Mouse (Mus musculus): ENCODE results near the gene Slc39a5. TPM values are rescaled to one million over a fixed set of nuclear protein-coding genes. Genes with fewer than 3 reads are reported as not detected.
A peak's percentile ranks its signal among the peaks of the same experiment; 100 is the strongest.

Gene Slc39a5
- not detected in 2 replicates for total RNA-seq (2017)

DNA sequence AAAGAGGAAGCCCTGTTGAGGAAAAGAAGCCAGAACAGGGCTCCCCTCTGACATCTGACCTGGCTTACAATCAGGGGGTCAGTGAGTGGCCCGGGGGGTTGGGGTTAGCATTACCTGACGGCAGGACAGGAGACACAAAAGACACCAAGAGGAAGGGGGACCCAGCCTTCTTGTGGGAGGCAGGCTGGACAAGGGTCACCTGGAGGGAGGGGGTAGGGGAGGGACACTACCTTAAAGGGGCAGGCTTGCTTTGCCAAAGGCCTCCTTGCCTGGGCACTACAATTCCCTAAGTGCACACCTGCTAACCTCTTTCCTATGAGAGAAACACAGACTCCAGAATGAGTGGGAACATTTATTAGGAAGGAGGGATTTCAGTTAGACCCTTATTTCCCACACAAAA is at the start of gene Slc39a5:
Gene Slc39a5 (minus strand): TSS at position 174 of the 400 bp plus-strand sequence.
- no peak for ATAC-seq (replicated peaks; ENCODE audit: low read depth, poor library complexity, severe bottlenecking)

DNA sequence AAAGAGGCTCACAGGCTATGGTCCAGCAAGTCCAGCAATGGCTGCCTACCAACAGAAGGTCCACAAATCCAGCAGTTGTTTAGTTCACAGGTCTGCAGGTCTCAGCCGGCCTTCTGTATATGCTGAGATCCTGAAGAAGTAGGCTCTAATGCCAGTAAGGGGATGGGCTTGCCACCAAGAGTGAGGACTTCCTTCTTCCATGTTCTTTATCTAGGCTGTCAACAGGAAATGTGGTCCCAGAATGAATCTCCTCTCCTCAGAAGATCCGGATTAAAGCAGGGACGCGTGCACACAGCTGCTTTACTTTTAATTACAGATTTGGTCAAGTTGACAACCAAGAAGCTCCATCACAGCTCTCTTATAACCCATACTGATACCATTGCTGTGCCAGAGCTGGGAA is 44.4 kb upstream of the Slc39a5 start:
- peak; percentile 77 for ATAC-seq (replicated peaks; ENCODE audit: low read depth, poor library complexity, severe bottlenecking)

DNA sequence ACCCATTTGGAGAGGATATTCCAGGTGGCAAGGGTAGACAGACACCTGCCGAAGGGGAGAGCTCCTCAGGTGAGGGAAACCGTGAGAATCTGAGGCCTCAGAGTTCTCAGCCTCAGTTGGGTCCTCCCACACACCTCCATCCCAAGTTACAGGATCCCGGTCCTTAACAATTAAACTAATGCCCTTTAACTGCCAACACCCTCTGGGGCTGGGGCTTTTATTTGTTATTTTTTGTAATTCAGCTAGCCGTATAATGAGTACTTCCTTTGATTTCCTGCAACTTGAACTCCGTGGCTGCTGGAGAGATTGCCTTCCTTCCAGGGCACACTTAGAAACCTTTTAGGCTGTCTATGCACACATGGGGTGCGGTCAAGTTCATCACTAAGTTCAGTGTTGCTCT is 43.3 kb upstream of the Slc39a5 start:
- no peak; the same call in 1 of the 2 replicates for ATAC-seq (replicated peaks; ENCODE audit: low read depth, poor library complexity, severe bottlenecking)

DNA sequence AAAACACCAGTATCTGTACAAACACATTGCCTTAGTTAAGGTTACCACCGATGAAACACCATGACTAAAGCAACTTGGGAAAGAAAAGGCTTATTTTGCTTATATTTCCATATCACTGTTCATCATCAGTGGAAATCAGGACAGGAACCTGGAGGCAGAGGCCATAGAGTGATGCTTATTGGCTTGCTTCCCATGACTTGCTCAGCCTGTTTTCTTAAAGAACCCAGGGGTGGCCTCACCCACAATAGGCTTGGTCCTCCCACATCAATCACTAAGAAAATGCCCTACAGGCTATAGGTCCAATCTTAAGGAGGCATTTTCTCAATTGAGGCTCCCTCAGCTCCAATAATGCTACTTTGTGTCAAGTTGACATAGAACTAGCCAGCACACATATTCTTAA is 41.7 kb upstream of the Slc39a5 start:
- no peak for ATAC-seq (replicated peaks; ENCODE audit: low read depth, poor library complexity, severe bottlenecking)

DNA sequence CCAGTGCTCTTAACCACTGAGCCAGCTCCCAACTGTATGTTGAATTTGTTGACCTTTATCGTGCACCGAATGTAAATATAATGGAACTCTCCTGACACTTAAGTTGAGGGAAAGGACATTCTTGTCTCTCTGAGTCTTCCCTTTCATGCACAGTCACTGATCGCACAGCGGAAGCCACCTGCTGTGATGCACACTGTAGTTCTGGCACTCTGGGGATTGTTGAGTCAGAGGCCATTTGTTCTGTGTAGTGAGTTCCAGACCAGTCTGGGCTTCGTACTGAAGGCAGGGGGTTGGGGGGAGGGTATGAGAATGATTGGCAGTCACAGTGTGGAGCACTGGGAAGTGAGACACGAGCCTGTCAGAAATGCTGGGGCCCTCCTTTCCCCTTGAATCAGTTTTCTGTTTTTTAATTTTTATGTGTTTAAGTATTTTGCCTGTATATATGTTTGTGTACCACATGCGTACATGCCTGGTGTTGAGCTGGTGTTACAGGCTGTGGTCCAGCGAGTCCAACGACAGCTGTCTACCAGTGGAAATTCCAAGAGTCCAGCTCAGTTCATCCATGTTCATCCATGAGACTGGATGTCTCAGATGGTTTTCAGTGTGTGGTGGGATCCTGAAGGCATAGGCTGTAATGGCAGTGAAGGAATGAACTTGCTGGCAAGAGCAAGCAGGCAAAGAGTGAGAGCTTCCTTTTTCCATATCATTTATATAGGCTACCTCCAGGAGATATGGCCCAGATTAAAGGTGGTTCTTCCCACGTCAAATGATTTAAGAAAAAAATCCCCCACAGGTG is 40.5 kb upstream of the Slc39a5 start:
- ATAC-seq (replicated peaks; ENCODE audit: low read depth, poor library complexity, severe bottlenecking): no peak

DNA sequence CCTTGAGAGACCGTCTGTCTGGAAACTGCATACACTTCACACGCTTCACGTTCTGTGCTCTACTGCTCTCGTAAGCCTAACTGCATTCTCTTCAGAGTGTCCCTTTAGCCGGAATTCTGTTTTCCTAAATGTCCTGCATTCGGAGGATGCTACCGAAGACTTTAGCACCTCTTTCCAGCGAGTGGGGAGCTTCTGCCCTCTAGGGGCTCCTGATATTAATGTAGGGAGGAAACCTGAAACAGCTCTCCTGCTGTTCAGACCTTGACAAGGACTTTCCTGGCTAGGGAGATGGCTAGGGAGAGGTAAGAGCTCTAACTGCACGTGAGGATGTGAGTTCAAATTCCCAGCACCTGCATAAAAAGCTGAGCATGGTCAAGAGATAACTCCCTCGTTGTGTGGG is 39.4 kb upstream of the Slc39a5 start:
- peak; percentile 46; the same call in 1 of the 2 replicates for ATAC-seq (replicated peaks; ENCODE audit: low read depth, poor library complexity, severe bottlenecking)

DNA sequence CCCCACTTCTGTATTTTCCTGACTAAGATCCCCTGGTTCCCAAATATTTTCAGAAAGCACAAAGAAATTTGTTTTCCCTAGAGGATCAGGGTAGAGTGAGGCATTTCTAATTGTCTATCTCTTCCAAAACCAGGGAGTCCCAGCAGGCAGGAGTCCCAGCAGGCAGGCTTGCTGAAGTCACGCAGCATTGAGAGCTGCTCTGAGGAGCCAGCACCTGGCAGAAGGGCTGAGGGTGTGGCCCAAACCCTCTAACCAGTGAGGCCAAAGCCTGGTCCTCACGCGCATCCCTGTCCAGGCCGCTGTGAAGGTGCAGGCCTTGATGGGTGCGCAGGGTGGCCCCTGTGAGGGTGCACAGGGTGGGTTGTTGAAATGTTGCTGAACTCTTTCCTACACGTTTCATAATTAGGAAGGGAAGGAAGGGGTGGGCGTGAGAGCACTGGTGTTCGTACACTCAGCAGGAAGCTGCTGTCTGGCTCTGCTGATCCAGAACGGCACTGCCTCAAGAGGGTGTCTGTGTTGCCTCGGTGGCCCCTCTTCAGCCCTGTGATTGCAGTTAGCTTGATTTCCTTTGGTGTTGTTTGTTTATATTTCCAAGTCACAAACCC is 37.7 kb upstream of the Slc39a5 start:
- ATAC-seq (replicated peaks; ENCODE audit: low read depth, poor library complexity, severe bottlenecking): no peak

DNA sequence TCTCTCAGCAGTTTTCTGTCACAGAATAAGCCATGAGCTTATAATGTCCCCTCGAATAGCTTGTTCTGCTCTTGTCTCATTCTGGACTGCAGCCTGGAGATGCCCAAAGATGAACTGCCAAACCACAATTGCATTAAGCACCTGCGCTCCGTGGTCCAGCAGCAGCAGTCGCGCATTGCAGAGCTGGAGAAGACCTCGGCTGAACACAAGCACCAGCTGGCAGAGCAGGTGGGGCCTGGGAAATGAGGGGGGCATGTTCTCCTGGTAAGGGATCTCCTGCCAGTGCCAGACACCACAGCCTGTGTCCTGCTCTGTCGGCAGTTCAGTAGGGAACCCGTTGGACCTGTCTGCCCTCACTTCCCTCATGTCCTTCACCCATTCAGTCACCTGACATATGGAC is 35.3 kb upstream of the Slc39a5 start:
- no peak for ATAC-seq (replicated peaks; ENCODE audit: low read depth, poor library complexity, severe bottlenecking)

DNA sequence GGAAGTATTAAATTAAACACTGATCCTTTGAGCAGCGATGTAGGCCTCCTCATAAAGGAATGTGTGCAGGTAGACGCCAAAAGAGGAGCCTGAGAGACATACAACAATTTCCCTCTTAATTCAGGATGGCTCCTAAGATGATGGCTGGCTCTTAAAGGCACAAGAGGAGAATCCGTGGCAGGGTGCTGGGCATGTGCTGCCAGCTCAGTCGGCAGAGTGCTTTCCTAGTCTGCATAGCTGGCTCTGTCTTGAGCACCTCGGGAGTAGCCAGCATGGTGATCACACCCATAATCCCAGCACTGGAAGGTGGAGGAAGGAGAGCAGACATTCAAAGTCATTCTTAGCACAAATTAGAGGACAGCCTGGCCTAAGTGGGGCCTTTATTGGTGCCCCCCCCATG is 34.8 kb upstream of the Slc39a5 start:
- ATAC-seq (replicated peaks; ENCODE audit: low read depth, poor library complexity, severe bottlenecking): no peak

DNA sequence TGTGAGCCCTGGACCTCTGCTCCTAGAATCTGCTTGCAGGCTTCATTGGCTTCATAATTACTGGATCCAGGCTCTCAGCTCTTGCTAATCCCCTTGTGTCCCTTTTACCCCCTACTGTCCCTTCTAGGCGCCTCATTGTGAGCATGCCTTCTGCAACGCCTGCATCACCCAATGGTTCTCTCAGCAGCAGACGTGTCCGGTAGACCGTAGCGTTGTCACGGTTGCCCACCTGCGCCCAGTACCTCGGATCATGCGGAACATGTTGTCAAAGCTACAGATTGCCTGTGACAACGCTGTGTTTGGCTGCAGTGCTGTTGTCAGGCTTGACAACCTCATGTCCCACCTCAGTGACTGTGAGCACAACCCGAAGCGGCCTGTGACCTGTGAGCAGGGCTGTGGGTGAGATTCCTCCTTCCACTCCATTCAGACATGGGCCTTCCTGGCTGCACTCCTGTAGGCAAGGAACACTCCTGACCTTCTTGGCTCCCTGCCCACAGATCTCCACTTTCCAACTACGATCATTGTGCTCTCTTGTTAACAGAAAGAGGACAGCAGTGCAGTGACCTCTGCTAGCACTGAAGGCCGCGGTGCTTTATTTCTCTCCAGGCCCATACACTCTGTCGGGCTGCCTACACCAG is 34.3 kb upstream of the Slc39a5 start:
- ATAC-seq (replicated peaks; ENCODE audit: low read depth, poor library complexity, severe bottlenecking): no peak

DNA sequence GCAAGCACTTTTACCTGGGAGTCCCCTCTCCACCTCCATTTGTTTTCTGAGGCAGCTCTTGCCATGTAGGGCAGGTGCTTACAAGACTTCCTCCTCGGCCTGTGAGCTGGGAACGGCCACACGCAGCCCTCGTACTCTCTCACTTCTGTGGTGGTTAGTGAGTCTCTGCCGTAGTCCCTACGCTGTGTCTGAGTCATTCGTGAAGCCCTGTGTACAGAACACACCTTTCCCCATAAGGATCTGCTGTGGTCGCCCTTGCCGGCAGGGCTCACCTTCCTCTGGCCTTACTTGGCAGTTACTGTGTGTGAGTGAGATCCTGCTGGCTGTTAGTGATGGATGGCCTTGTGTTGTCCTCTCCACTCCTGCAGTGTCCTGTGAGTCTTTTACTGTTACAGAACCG is 33.7 kb upstream of the Slc39a5 start:
- 0 out of 2 replicates have a peak, but pooled peaks have one; percentile 32 for ATAC-seq (replicated peaks; ENCODE audit: low read depth, poor library complexity, severe bottlenecking)

DNA sequence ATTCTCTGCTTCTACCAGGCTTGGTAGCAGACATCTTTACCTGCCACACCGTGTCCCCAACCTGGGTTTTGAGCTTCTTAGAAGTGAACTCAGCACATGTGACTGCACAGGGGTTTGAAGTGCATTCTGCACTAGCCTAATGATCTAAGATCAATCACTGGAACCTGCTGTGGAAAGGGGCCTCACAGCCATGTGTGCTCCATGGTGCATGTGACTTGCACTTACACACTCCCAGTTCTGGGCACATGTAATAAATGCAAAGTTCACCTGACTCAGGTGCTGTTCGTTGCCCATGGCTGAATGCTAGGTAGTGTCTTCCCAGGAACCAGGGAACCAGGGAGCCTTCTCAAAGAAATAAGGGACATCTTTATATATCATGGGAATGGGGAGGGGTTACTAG is 32.4 kb upstream of the Slc39a5 start:
- no peak for ATAC-seq (replicated peaks; ENCODE audit: low read depth, poor library complexity, severe bottlenecking)

DNA sequence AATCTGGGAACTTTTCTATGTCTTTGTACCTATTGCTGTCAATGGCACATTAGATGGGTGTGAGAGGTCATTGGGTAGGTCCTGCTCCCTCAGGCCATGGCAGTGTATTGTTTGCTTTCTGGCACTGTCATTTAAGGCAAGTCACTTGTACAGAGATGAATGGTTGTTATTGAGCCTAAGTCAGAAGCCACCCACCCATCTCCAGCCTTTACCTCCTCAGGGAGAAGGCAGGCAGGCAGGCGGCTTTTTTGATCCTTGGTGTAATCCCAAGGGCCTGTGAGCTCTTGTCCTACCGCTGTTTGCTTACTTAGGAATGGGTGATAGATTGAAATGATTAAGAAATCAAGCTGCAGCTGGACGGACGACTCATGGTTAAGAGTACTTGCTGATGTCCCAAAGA is 28.4 kb upstream of the Slc39a5 start:
- ATAC-seq (replicated peaks; ENCODE audit: low read depth, poor library complexity, severe bottlenecking): no peak

DNA sequence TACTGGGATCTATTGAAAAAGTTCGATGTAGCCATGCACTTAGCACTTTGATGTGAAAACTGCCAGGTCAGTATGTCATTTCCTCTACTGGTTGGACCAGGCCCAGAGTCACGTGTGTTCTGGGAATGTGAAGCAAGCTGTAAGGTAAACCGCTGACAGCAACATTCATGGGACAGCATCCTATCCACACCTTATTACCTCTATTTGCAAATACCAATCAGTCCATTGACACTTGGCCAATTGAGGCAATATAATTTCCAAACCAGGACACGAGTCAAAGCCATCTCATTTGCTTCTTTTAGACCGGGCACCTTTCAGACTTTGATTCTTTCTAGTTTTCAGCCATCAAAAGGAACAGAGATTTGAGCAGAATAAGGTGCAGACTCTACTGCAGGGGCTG is 28.0 kb upstream of the Slc39a5 start:
- no peak for ATAC-seq (replicated peaks; ENCODE audit: low read depth, poor library complexity, severe bottlenecking)

DNA sequence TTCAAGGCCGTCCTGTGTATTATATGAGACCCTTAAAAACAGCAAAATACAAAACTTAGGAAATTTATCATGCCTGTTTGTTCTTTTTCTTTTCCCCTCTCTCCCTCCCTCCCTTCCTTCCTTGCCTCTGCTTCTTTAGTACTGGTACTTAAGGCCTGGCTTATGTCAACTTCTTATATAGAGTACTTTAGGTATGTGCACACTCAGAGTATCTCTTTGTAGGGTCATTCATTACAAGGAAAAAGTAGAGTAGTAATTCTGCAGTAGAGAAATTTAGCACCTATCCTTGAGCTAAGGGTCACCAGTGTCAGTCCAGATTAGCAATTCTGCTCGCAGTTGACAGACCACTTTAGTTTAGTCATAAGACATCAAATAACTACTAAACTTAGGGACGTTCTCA is 24.2 kb upstream of the Slc39a5 start:
- ATAC-seq (replicated peaks; ENCODE audit: low read depth, poor library complexity, severe bottlenecking): no peak

DNA sequence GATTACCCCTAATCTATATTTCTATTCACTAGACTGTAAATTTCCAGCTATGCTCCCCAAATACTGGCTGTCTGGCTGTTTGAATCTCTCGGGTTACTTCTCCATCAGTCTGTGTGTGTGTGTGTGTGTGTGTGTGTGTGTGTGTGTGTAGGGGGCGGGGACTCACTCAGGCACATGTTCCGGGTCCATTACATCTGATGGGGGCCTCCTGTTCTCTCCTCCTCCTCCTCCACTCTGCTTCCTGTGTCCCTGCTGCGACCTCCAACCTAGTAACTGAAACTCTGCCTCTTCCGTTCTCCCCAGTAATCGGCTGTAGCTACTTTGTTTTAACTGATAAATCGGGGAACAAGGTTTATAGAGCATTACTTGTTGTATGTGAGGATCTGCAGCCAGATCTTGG is 23.6 kb upstream of the Slc39a5 start:
- ATAC-seq (replicated peaks; ENCODE audit: low read depth, poor library complexity, severe bottlenecking): peak; percentile 99

DNA sequence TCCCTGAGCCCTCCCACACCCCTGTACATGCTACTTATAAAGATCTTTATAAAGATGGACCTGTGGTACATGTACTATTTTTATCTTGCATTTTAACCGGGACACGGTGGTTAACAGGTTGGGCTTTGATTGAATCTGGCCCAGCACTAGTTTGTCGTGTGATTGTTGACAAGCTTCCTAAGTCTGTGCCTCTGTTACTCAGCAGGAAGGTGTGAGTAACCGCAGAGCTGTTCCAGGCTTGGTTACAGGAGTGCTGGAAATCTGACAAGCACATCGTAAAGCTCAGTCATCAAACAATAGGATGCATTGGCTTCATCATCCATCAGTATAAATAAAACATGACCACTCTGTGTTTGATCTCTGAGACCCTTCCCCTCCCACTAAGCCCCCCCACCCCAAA is 21.4 kb upstream of the Slc39a5 start:
- ATAC-seq (replicated peaks; ENCODE audit: low read depth, poor library complexity, severe bottlenecking): no peak

DNA sequence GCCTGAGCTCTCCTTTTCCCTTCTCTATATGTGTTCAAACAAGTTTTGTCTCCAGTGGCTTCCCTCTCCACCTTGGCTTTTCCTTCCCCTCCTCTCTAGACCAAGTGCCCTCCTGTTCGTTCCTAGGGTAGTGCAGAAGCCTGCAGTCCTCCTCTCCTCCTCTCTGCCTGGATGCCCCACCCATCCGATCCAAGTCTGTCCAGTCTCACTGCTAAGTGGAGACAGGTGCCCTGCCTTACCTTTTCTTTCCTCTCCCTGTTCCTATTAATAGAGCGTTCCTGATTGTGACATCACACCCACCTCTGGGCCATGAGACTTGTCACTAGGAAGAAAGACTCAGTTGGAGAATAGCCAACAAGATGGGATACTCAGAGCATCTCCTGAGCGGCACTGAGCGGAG is 13.8 kb upstream of the Slc39a5 start:
- ATAC-seq (replicated peaks; ENCODE audit: low read depth, poor library complexity, severe bottlenecking): no peak

DNA sequence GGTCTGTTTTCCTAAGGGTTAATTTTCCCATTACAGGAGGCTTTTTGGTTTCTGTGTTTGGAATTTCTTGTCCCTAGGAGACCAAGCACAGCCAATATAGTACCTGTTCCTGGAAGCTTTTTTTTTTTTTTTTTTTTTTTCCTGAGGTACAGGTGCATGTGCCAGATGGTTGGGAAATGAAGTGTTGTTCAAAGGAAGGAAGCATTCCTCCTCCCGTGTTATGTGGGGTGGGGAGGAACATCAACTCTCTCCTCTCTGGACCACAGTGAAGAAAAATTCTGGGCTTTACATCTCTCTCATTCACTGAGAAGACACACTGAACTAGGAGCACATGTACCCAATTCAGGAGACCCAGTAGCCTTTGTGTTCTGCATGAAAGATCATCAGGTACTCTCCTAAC is 12.0 kb upstream of the Slc39a5 start:
- ATAC-seq (replicated peaks; ENCODE audit: low read depth, poor library complexity, severe bottlenecking): no peak

DNA sequence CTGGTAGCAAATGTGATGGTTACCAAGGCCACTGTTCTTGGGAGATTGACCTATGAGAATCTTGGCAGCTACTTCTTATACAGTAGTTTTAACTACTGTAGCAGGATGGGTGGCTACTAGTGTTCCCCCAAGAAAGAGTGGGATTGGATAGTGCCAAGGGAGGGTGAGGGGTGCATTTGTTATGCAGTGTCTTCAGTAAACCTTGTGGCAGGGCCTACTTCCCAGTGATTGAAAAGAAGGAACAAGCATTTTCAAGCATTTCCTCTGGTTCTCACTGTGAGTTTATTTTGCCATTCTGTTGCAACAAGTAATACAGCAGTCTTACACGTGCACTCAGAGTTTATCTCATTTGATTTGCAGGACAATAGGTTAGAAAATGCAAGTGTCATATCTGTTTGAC is 11.5 kb upstream of the Slc39a5 start:
- ATAC-seq (replicated peaks; ENCODE audit: low read depth, poor library complexity, severe bottlenecking): no peak

DNA sequence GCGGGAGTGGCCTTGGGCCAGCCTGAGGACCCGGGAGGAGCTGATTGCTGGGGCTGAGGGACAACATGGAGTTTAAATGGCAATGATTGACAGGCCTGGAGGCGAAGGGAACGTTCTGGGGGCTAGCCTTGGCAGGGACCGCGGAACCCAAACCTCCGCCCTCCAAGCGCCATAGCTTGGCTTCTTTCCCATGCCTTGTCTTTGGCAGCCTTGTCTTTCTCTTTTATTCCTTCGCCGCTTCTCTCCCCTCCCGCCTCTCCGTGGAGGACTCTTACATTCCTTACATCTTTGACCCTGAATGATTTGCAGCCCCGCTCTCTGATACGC is 11.0 kb upstream of the Slc39a5 start:
- ATAC-seq (replicated peaks; ENCODE audit: low read depth, poor library complexity, severe bottlenecking): no peak

All from common myeloid progenitor, adult 5-6 weeks (primary cell).